Mouse (Mus musculus) kidney, adult 2 months (tissue): ENCODE results near the gene Fkbp6.

Experiments used
- CTCF ChIP-seq: fragments of 200-500 bp; conservative IDR thresholded peaks from 2 replicates; pipeline ENCODE4 v1.5.1; 2011; ENCODE audit warnings: low read depth, mild to moderate bottlenecking, control low read depth, low read length, moderate library complexity, mixed read lengths; ENCODE audit not compliant: insufficient read depth, insufficient read length
- POLR2A ChIP-seq: fragments of 200-500 bp; IDR thresholded peaks from one replicate; pipeline ENCODE4 v1.6.1; 2011; ENCODE audit warnings: low read depth, low read length, control low read depth

- TF ChIP-seq POLR2A = no peak
- TF ChIP-seq CTCF = no peak
Observed at GRCm38 (mm10) chr5:135270361-135270760, 79.5 kb downstream of the Fkbp6 start.
